ENCODE assay signal across 8 mouse cellular contexts in genomic region chr7:4835631-4836327, GRCm38 (mm10). TPM values are rescaled to one million over a fixed set of nuclear protein-coding genes. Genes with fewer than 3 reads are reported as not detected.
A peak's percentile ranks its signal among the peaks of the same experiment; 100 is the strongest.
DNase-seq lines count a peak whose midpoint lies in the region; ATAC-seq and TF ChIP-seq lines count a peak whose summit lies in the region.
"Had no signal": no experiment of that assay in that cellular context is flagged by ENCODE, and none has a peak within 500 bp of the region (broad histone marks: within the 10 kb centered on the region; RNA-seq: fewer than 3 reads in every experiment).

No protein-coding gene starts in this region.

- no peak for TF ChIP-seq POLR2A in small intestine, adult 2 months (IDR thresholded peaks at IDR 0.05; ENCODE audit: low read depth, low read length)

- DNase-seq in hindbrain, embryonic 11.5 days (ENCODE audit: low spot score): no peak
- DNase-seq in thymus, adult 18-20 months: no peak
- DNase-seq in frontal cortex, postnatal 14 days (ENCODE audit: low spot score in 2 of 2): no peak

- H3K9me3 ChIP-seq in megakaryocyte, embryonic 14.5 days: peaks cover 8% of the 10 kb centered on the region; the same call in 1 of the 2 replicates
- no peaks in the 10 kb centered on the region for H3K9me3 ChIP-seq in hindbrain, embryonic 11.5 days (ENCODE audit: control insufficient read depth, low read length)
- H3K9me3 ChIP-seq in liver, embryonic 15.5 days (replicated peaks): no peaks in the 10 kb centered on the region

- H3K4me1 ChIP-seq in megakaryocyte, embryonic 14.5 days: peaks cover 12% of the 10 kb centered on the region
- no peaks in the 10 kb centered on the region; the same call in 1 of the 2 replicates for H3K4me1 ChIP-seq in hindbrain, embryonic 11.5 days (replicated peaks; ENCODE audit: control insufficient read depth, insufficient read depth, low read length)
- H3K4me1 ChIP-seq in liver, embryonic 15.5 days (replicated peaks): peaks cover 7% of the 10 kb centered on the region
- H3K4me1 ChIP-seq in small intestine, adult 2 months (ENCODE audit: control insufficient read depth, insufficient read depth, insufficient read length, low read length): peaks cover 6% of the 10 kb centered on the region

- WGBS in hindbrain, embryonic 11.5 days: 7% methylated on average over 34 of the region's 34 CpGs
- 5% methylated on average over 34 of the region's 34 CpGs for WGBS in liver, embryonic 15.5 days (ENCODE audit: insufficient replicate concordance)
- 3% methylated on average over 34 of the region's 34 CpGs for WGBS in small intestine, adult 2 months

- TF ChIP-seq CTCF in small intestine, adult 2 months (IDR thresholded peaks at IDR 0.05; ENCODE audit: extremely low read depth, insufficient read length, insufficient replicate concordance, low read depth, low read length): no peak

- ATAC-seq in megakaryocyte, adult 5-6 weeks (ENCODE audit: poor library complexity, severe bottlenecking): no peak
- ATAC-seq in hindbrain, embryonic 11.5 days (ENCODE audit: low FRiP score): no peak; the same call in none of the 2 replicates
- ATAC-seq in liver, embryonic 15.5 days (ENCODE audit: insufficient read depth): no peak

- peaks cover 83% of the 10 kb centered on the region for H3K27me3 ChIP-seq in megakaryocyte, embryonic 14.5 days (replicated peaks)
- peaks cover 18% of the 10 kb centered on the region for H3K27me3 ChIP-seq in hindbrain, embryonic 11.5 days (ENCODE audit: control insufficient read depth, insufficient read depth, low read length)
- peaks cover 95% of the 10 kb centered on the region for H3K27me3 ChIP-seq in liver, embryonic 15.5 days
- peaks cover 14% of the 10 kb centered on the region; the same call in 1 of the 2 replicates for H3K27me3 ChIP-seq in small intestine, adult 2 months (ENCODE audit: control insufficient read depth, insufficient read depth, low read length)

- H3K4me2 ChIP-seq in hindbrain, embryonic 11.5 days (replicated peaks; ENCODE audit: low read depth, low read length): peak overlapping the region; percentile 96
- H3K4me2 ChIP-seq in liver, embryonic 15.5 days: peak overlapping the region; percentile 64

- H3K4me3 ChIP-seq in megakaryocyte, embryonic 14.5 days (replicated peaks): peak overlapping the region; percentile 87
- peak overlapping the region; percentile 55 for H3K4me3 ChIP-seq in hindbrain, embryonic 11.5 days (ENCODE audit: low read depth, low read length)
- H3K4me3 ChIP-seq in liver, embryonic 15.5 days (replicated peaks): peak overlapping the region; percentile 33
- peak overlapping the region; percentile 60 for H3K4me3 ChIP-seq in small intestine, adult 2 months (ENCODE audit: low read depth, low read length)

- H3K36me3 ChIP-seq in megakaryocyte, embryonic 14.5 days (replicated peaks; ENCODE audit: low read length): no peaks in the 10 kb centered on the region
- H3K36me3 ChIP-seq in hindbrain, embryonic 11.5 days (ENCODE audit: control insufficient read depth, insufficient read depth, low read length): no peaks in the 10 kb centered on the region
- H3K36me3 ChIP-seq in liver, embryonic 15.5 days (replicated peaks): no peaks in the 10 kb centered on the region
- H3K36me3 ChIP-seq in small intestine, adult 2 months (ENCODE audit: control insufficient read depth, insufficient read depth, low read length): no peaks in the 10 kb centered on the region

- H3K27ac ChIP-seq in hindbrain, embryonic 11.5 days (ENCODE audit: low read depth, low read length): 0 out of 2 replicates have a peak overlapping the region, but pooled peaks have one; percentile 6
- H3K27ac ChIP-seq in liver, embryonic 15.5 days (replicated peaks): no peak overlapping the region
- H3K27ac ChIP-seq in small intestine, adult 2 months (ENCODE audit: insufficient read depth, low read depth, low read length): no peak overlapping the region
- H3K27ac ChIP-seq: macrophage had no signal

- H3K9ac ChIP-seq in hindbrain, embryonic 11.5 days (ENCODE audit: low read depth, low read length): peak overlapping the region; percentile 73
- no peak overlapping the region for H3K9ac ChIP-seq in liver, embryonic 15.5 days

RNA-seq across cellular contexts. Expression of gene Shisa7, which starts 8.7 kb away (rescaled TPM):
- 0.07 TPM in 1 of 2 replicates, not detected in the other for polyA plus RNA-seq in megakaryocyte, embryonic 14.5 days (2012; ENCODE audit: insufficient read depth, low replicate concordance)
- not detected in 2 replicates for total RNA-seq in megakaryocyte, adult 5-6 weeks (2015)
- total RNA-seq in megakaryocyte, adult 5-6 weeks (2017): not detected in 2 replicates
- 2.9 and 4.1 TPM in 2 replicates for polyA plus RNA-seq in hindbrain, embryonic 11.5 days (2014; fragmentation: Nextera tagmentation; extraction: Ambion mirVana)
- not detected in 2 replicates for polyA plus RNA-seq in liver, embryonic 15.5 days (2015; fragmentation: Nextera tagmentation; extraction: Ambion mirVana)
- polyA plus RNA-seq in small intestine, adult 2 months (2012; rRNA removed): 0.48 and 0.83 TPM in 2 replicates
- polyA plus RNA-seq: macrophage had no signal

RNA-seq across cellular contexts. Expression of gene Ube2s, which starts 23.4 kb away (rescaled TPM):
- polyA plus RNA-seq in megakaryocyte, embryonic 14.5 days (2012; ENCODE audit: insufficient read depth, low replicate concordance): 217 and 258 TPM in 2 replicates
- total RNA-seq in megakaryocyte, adult 5-6 weeks (2015): 313 and 324 TPM in 2 replicates
- 178 and 185 TPM in 2 replicates for total RNA-seq in megakaryocyte, adult 5-6 weeks (2017)
- 400 and 452 TPM in 2 replicates for polyA plus RNA-seq in hindbrain, embryonic 11.5 days (2014; fragmentation: Nextera tagmentation; extraction: Ambion mirVana)
- 302 and 318 TPM in 2 replicates for polyA plus RNA-seq in liver, embryonic 15.5 days (2015; fragmentation: Nextera tagmentation; extraction: Ambion mirVana)
- polyA plus RNA-seq in small intestine, adult 2 months (2012; rRNA removed): 78.5 and 131 TPM in 2 replicates

RNA-seq across cellular contexts. Expression of gene Isoc2b, which starts 34.3 kb away (rescaled TPM):
- polyA plus RNA-seq in megakaryocyte, embryonic 14.5 days (2012; ENCODE audit: insufficient read depth, low replicate concordance): 4.3 and 6.1 TPM in 2 replicates
- total RNA-seq in megakaryocyte, adult 5-6 weeks (2015): 6.5 and 9.2 TPM in 2 replicates
- 70.2 and 91.2 TPM in 2 replicates for total RNA-seq in megakaryocyte, adult 5-6 weeks (2017)
- 2.5 and 2.9 TPM in 2 replicates for polyA plus RNA-seq in hindbrain, embryonic 11.5 days (2014; fragmentation: Nextera tagmentation; extraction: Ambion mirVana)
- 3.7 and 3.8 TPM in 2 replicates for polyA plus RNA-seq in liver, embryonic 15.5 days (2015; fragmentation: Nextera tagmentation; extraction: Ambion mirVana)
- polyA plus RNA-seq in small intestine, adult 2 months (2012; rRNA removed): 12.4 and 18.9 TPM in 2 replicates

RNA-seq across cellular contexts. Expression of gene Isoc2a, which starts 41.2 kb away (rescaled TPM):
- 7.2 and 17.1 TPM in 2 replicates for polyA plus RNA-seq in megakaryocyte, embryonic 14.5 days (2012; ENCODE audit: insufficient read depth, low replicate concordance)
- 2.3 and 3.0 TPM in 2 replicates for total RNA-seq in megakaryocyte, adult 5-6 weeks (2015)
- total RNA-seq in megakaryocyte, adult 5-6 weeks (2017): 5.0 TPM in 2 replicates
- 1.1 TPM in 2 replicates for polyA plus RNA-seq in hindbrain, embryonic 11.5 days (2014; fragmentation: Nextera tagmentation; extraction: Ambion mirVana)
- 0.68 and 0.77 TPM in 2 replicates for polyA plus RNA-seq in liver, embryonic 15.5 days (2015; fragmentation: Nextera tagmentation; extraction: Ambion mirVana)
- polyA plus RNA-seq in small intestine, adult 2 months (2012; rRNA removed): 13.4 and 15.5 TPM in 2 replicates

RNA-seq across cellular contexts. Expression of gene Rpl28, which starts 43.1 kb away (rescaled TPM):
- 3,598 and 12,997 TPM in 2 replicates for polyA plus RNA-seq in megakaryocyte, embryonic 14.5 days (2012; ENCODE audit: insufficient read depth, low replicate concordance)
- 1,340 and 1,433 TPM in 2 replicates for total RNA-seq in megakaryocyte, adult 5-6 weeks (2015)
- 535 and 673 TPM in 2 replicates for total RNA-seq in megakaryocyte, adult 5-6 weeks (2017)
- polyA plus RNA-seq in hindbrain, embryonic 11.5 days (2014; fragmentation: Nextera tagmentation; extraction: Ambion mirVana): 186 and 191 TPM in 2 replicates
- polyA plus RNA-seq in liver, embryonic 15.5 days (2015; fragmentation: Nextera tagmentation; extraction: Ambion mirVana): 169 and 173 TPM in 2 replicates
- 141 and 355 TPM in 2 replicates for polyA plus RNA-seq in small intestine, adult 2 months (2012; rRNA removed)

Comparison
In these comparisons a context has a peak if more than half of its experiments do, and no peak if none do; other contexts are left out.
1. H3K4me3 ChIP-seq: peak in every context shown above with its lines; median percentile 87 in megakaryocyte, embryonic 14.5 days; 60 in small intestine, adult 2 months; 55 in hindbrain, embryonic 11.5 days; 33 in liver, embryonic 15.5 days.